Mouse (Mus musculus): Measurements from ENCODE around the gene Gatad2b. TPM values are rescaled to one million over a fixed set of nuclear protein-coding genes. Genes with fewer than 3 reads are reported as not detected.
"Not testable (repeated sequence)": the region's sequence is repeated elsewhere in the genome, so short reads cannot be mapped to it uniquely, and the experiment has no call there.

The Gatad2b gene
- polyA plus RNA-seq, 1 experiment from 2014 or later, result 14.1 TPM

- H3K27me3 ChIP-seq (ENCODE audit: low read depth, poor library complexity, severe bottlenecking); H3K4me1 ChIP-seq; H3K9me3 ChIP-seq (replicated peaks); H3K4me3 ChIP-seq; H3K27ac ChIP-seq (replicated peaks); DNase-seq (ENCODE audit: low spot score): not testable (repeated sequence)
- 52% methylated on average over 2 of the region's 2 CpGs for WGBS
- H3K36me3 ChIP-seq, result peaks cover 55% of the 10 kb centered on the region
Measured at GRCm38 (mm10) chr3:90342853-90343252, 49.9 kb downstream of the Gatad2b start.

GRCm38 (mm10) chr3:90347847-90348246 is 54.9 kb downstream of the Gatad2b start:
- no peaks in the 10 kb centered on the region for H3K27me3 ChIP-seq (ENCODE audit: low read depth, poor library complexity, severe bottlenecking)
- no peak overlapping the region for H3K27ac ChIP-seq (replicated peaks)
- peaks cover 81% of the 10 kb centered on the region for H3K36me3 ChIP-seq
- H3K4me3 ChIP-seq, result no peak overlapping the region
- 95% methylated on average over 4 of the region's 4 CpGs for WGBS
- DNase-seq (ENCODE audit: low spot score), result no peak
- no peaks in the 10 kb centered on the region for H3K4me1 ChIP-seq
- no peaks in the 10 kb centered on the region for H3K9me3 ChIP-seq (replicated peaks)

- no peaks in the 10 kb centered on the region for H3K9me3 ChIP-seq (replicated peaks)
- H3K4me3 ChIP-seq, result no peak overlapping the region
- H3K27ac ChIP-seq (replicated peaks), result no peak overlapping the region
- WGBS, result 94% methylated on average over 7 of the region's 7 CpGs
- H3K27me3 ChIP-seq (ENCODE audit: low read depth, poor library complexity, severe bottlenecking), result no peaks in the 10 kb centered on the region
- H3K36me3 ChIP-seq, result peaks cover 93% of the 10 kb centered on the region
- no peaks in the 10 kb centered on the region for H3K4me1 ChIP-seq
- no peak for DNase-seq (ENCODE audit: low spot score)
Measured at GRCm38 (mm10) chr3:90357959-90358358, 65.0 kb downstream of the Gatad2b start.

- 83% methylated on average over 1 of the region's 1 CpGs for WGBS
- H3K36me3 ChIP-seq, result peaks cover 91% of the 10 kb centered on the region
Measured at GRCm38 (mm10) chr3:90359230-90359629, 66.3 kb downstream of the Gatad2b start.

GRCm38 (mm10) chr3:90361476-90361875 is 68.5 kb downstream of the Gatad2b start:
- H3K4me1 ChIP-seq, result no peaks in the 10 kb centered on the region
- DNase-seq (ENCODE audit: low spot score), result no peak
- H3K27me3 ChIP-seq (ENCODE audit: low read depth, poor library complexity, severe bottlenecking), result no peaks in the 10 kb centered on the region
- no peaks in the 10 kb centered on the region for H3K9me3 ChIP-seq (replicated peaks)
- peaks cover 71% of the 10 kb centered on the region for H3K36me3 ChIP-seq
- 94% methylated on average over 4 of the region's 4 CpGs for WGBS
- H3K27ac ChIP-seq (replicated peaks), result no peak overlapping the region
- no peak overlapping the region for H3K4me3 ChIP-seq

More at GRCm38 (mm10) chr3:90359230-90359629, 66.3 kb downstream of the Gatad2b start:
- Histone ChIP-seq H3K4me3 (no peak overlapping the region), H3K27me3 (ENCODE audit: low read depth, poor library complexity, severe bottlenecking) (no peaks in the 10 kb centered on the region), H3K4me1 (no peaks in the 10 kb centered on the region), H3K27ac (replicated peaks) (no peak overlapping the region), H3K9me3 (replicated peaks) (no peaks in the 10 kb centered on the region)
- DNase-seq (ENCODE audit: low spot score), result no peak

- Histone ChIP-seq H3K27ac (replicated peaks) (no peak overlapping the region), H3K4me1 (no peaks in the 10 kb centered on the region), H3K4me3 (no peak overlapping the region), H3K9me3 (replicated peaks) (no peaks in the 10 kb centered on the region), H3K27me3 (ENCODE audit: low read depth, poor library complexity, severe bottlenecking) (no peaks in the 10 kb centered on the region), H3K36me3 (peaks cover 62% of the 10 kb centered on the region)
- no peak for DNase-seq (ENCODE audit: low spot score)
- WGBS, result 95% methylated on average over 2 of the region's 2 CpGs
Measured at GRCm38 (mm10) chr3:90362346-90362745, 69.4 kb downstream of the Gatad2b start.

- no peaks in the 10 kb centered on the region for H3K4me1 ChIP-seq
- no peaks in the 10 kb centered on the region for H3K9me3 ChIP-seq (replicated peaks)
- DNase-seq (ENCODE audit: low spot score), result no peak
- H3K36me3 ChIP-seq, result peaks cover 19% of the 10 kb centered on the region
- H3K4me3 ChIP-seq, result no peak overlapping the region
- 91% methylated on average over 5 of the region's 5 CpGs for WGBS
- H3K27ac ChIP-seq (replicated peaks), result no peak overlapping the region
- no peaks in the 10 kb centered on the region for H3K27me3 ChIP-seq (ENCODE audit: low read depth, poor library complexity, severe bottlenecking)
Measured at GRCm38 (mm10) chr3:90367001-90367632, 74.1 kb downstream of the Gatad2b start.

GRCm38 (mm10) chr3:90369041-90369440 is 76.1 kb downstream of the Gatad2b start:
- H3K27me3 ChIP-seq (ENCODE audit: low read depth, poor library complexity, severe bottlenecking), result no peaks in the 10 kb centered on the region
- H3K4me1 ChIP-seq, result no peaks in the 10 kb centered on the region
- H3K4me3 ChIP-seq, result no peak overlapping the region
- peaks cover 3% of the 10 kb centered on the region for H3K36me3 ChIP-seq
- no peaks in the 10 kb centered on the region for H3K9me3 ChIP-seq (replicated peaks)
- H3K27ac ChIP-seq (replicated peaks), result no peak overlapping the region
- no peak for DNase-seq (ENCODE audit: low spot score)
- WGBS, result 69% methylated on average over 2 of the region's 2 CpGs

GRCm38 (mm10) chr3:90371857-90372256 is 78.9 kb downstream of the Gatad2b start:
- no peaks in the 10 kb centered on the region for H3K36me3 ChIP-seq
- no peaks in the 10 kb centered on the region for H3K27me3 ChIP-seq (ENCODE audit: low read depth, poor library complexity, severe bottlenecking)
- no peak for DNase-seq (ENCODE audit: low spot score)
- H3K4me3 ChIP-seq, result no peak overlapping the region
- WGBS, result 77% methylated on average over 7 of the region's 7 CpGs
- peaks cover 16% of the 10 kb centered on the region for H3K4me1 ChIP-seq
- H3K27ac ChIP-seq (replicated peaks), result no peak overlapping the region
- no peaks in the 10 kb centered on the region for H3K9me3 ChIP-seq (replicated peaks)

- Histone ChIP-seq H3K27me3 (ENCODE audit: low read depth, poor library complexity, severe bottlenecking) (no peaks in the 10 kb centered on the region; the same call in 1 of the 2 replicates), H3K4me1 (peaks cover 25% of the 10 kb centered on the region), H3K4me3 (no peak overlapping the region), H3K9me3 (replicated peaks) (no peaks in the 10 kb centered on the region), H3K27ac (replicated peaks) (no peak overlapping the region), H3K36me3 (no peaks in the 10 kb centered on the region)
- no peak for DNase-seq (ENCODE audit: low spot score)
- WGBS, result 75% methylated on average over 5 of the region's 5 CpGs
Measured at GRCm38 (mm10) chr3:90372817-90373216, 79.8 kb downstream of the Gatad2b start.

GRCm38 (mm10) chr3:90373432-90374028 is 80.6 kb downstream of the Gatad2b start:
- Histone ChIP-seq H3K4me1 (peaks cover 33% of the 10 kb centered on the region), H3K27me3 (ENCODE audit: low read depth, poor library complexity, severe bottlenecking) (no peaks in the 10 kb centered on the region; the same call in 1 of the 2 replicates), H3K36me3 (no peaks in the 10 kb centered on the region), H3K4me3 (no peak overlapping the region), H3K27ac (replicated peaks) (no peak overlapping the region), H3K9me3 (replicated peaks) (no peaks in the 10 kb centered on the region)
- peak; percentile 74 for DNase-seq (ENCODE audit: low spot score)
- 33% methylated on average over 4 of the region's 4 CpGs for WGBS

GRCm38 (mm10) chr3:90374368-90374767 is 81.4 kb downstream of the Gatad2b start:
- 91% methylated on average over 4 of the region's 4 CpGs for WGBS
- H3K27ac ChIP-seq (replicated peaks), result no peak overlapping the region
- no peak for DNase-seq (ENCODE audit: low spot score)

GRCm38 (mm10) chr3:90375562-90376246 is 82.7 kb downstream of the Gatad2b start:
- Histone ChIP-seq H3K27me3 (ENCODE audit: low read depth, poor library complexity, severe bottlenecking) (no peaks in the 10 kb centered on the region; the same call in 1 of the 2 replicates), H3K27ac (replicated peaks) (peak overlapping the region; percentile 79), H3K36me3 (no peaks in the 10 kb centered on the region), H3K4me1 (peaks cover 35% of the 10 kb centered on the region), H3K9me3 (replicated peaks) (no peaks in the 10 kb centered on the region), H3K4me3 (peak overlapping the region; percentile 9; the same call in 1 of the 2 replicates)
- WGBS, result 31% methylated on average over 3 of the region's 3 CpGs
- DNase-seq (ENCODE audit: low spot score), result no peak

More at GRCm38 (mm10) chr3:90374368-90374767, 81.4 kb downstream of the Gatad2b start:
- H3K36me3 ChIP-seq, result no peaks in the 10 kb centered on the region
- H3K9me3 ChIP-seq (replicated peaks), result no peaks in the 10 kb centered on the region
- no peaks in the 10 kb centered on the region; the same call in 1 of the 2 replicates for H3K27me3 ChIP-seq (ENCODE audit: low read depth, poor library complexity, severe bottlenecking)
- H3K4me1 ChIP-seq, result peaks cover 35% of the 10 kb centered on the region
- no peak overlapping the region for H3K4me3 ChIP-seq
